ENCODE assay signal across 8 mouse cellular contexts in genomic region chr4:109251605-109252004, GRCm38 (mm10). TPM values are rescaled to one million over a fixed set of nuclear protein-coding genes. Genes with fewer than 3 reads are reported as not detected.
DNase-seq lines count a peak whose midpoint lies in the region.

No protein-coding gene starts in this region.

- intact Hi-C loops in heart, postnatal 25 days (cut with DNase I): no loop called here

- DNase-seq in heart, adult 11 months: peak; percentile 91
- DNase-seq in heart, postnatal 25 days (ENCODE audit: low spot score): no peak
- DNase-seq in A20 (ENCODE audit: low read depth, low spot score): peak; percentile 61
- peak; percentile 18 for DNase-seq in adrenal gland, adult 8-10 months
- DNase-seq in kidney, postnatal 14 days: peak; percentile 24
- DNase-seq in retina, embryonic 14.5 days (ENCODE audit: low spot score): peak; percentile 40
- no peak for DNase-seq in neural tube, embryonic 10.5 days (ENCODE audit: extremely low spot score, low spot score)
- no peak for DNase-seq in frontal cortex, adult 2 months (ENCODE audit: extremely low spot score in 1 of 2, low spot score in 1 of 2)

RNA-seq across cellular contexts. Expression of gene Calr4, which starts 17.3 kb away (rescaled TPM):
- under 1 TPM in 1 of 2 experiments, not detected in 1; 0.59 TPM for total RNA-seq in heart, postnatal 25 days (2021)
- under 1 TPM; 0.17 to 0.48 (median 0.35) TPM for total RNA-seq in adrenal gland, adult 8-10 months (2022)
- polyA plus RNA-seq in frontal cortex, adult 2 months (2012; rRNA removed): 0.76 and 1.1 TPM in 2 replicates

RNA-seq across cellular contexts. Expression of gene Eps15, which starts 28.5 kb away (rescaled TPM):
- total RNA-seq in heart, postnatal 25 days (2021): 10 to 100 TPM; 42.6 to 47.6 TPM
- total RNA-seq in adrenal gland, adult 8-10 months (2022): 100 to 1,000 TPM in 2 of 4 experiments, 10 to 100 TPM in 2; 75.8 to 118 (median 94.2) TPM
- polyA plus RNA-seq in frontal cortex, adult 2 months (2012; rRNA removed): 119 and 124 TPM in 2 replicates

RNA-seq across cellular contexts. Expression of gene Osbpl9, which starts 49.5 kb away (rescaled TPM):
- 100 to 1,000 TPM; 104 to 105 TPM for total RNA-seq in heart, postnatal 25 days (2021)
- total RNA-seq in adrenal gland, adult 8-10 months (2022): 100 to 1,000 TPM; 123 to 159 (median 148) TPM
- polyA plus RNA-seq in frontal cortex, adult 2 months (2012; rRNA removed): 60.5 and 70.6 TPM in 2 replicates

Comparison
In these comparisons a context has a peak if more than half of its experiments do, and no peak if none do; other contexts are left out.
1. DNase-seq: peak in heart, adult 11 months (single experiment), A20 (single experiment), adrenal gland, adult 8-10 months (single experiment), kidney, postnatal 14 days (single experiment) and retina, embryonic 14.5 days (single experiment); none in heart, postnatal 25 days (single experiment), neural tube, embryonic 10.5 days (single experiment) and frontal cortex, adult 2 months (0 of 2).